Comparison of ENCODE assay signal across 9 mouse cellular contexts in genomic region chr14:55014591-55014990, GRCm38 (mm10). TPM values are rescaled to one million over a fixed set of nuclear protein-coding genes. Genes with fewer than 3 reads are reported as not detected.
DNase-seq lines count a peak whose midpoint lies in the region; ATAC-seq lines count a peak whose summit lies in the region.
"Had no signal": no experiment of that assay in that cellular context is flagged by ENCODE, and none has a peak within 500 bp of the region (broad histone marks: within the 10 kb centered on the region; RNA-seq: fewer than 3 reads in every experiment).

No protein-coding gene starts in this region.

- no peaks in the 10 kb centered on the region for H3K9me3 ChIP-seq in liver, embryonic 11.5 days (ENCODE audit: control insufficient read depth, low read length)

- peak; percentile 37 to 42 for ATAC-seq in hematopoietic stem cell, adult 5-6 weeks (replicated peaks in 1 of 2; ENCODE audit: insufficient read depth in 1 of 2, low FRiP score in 2 of 2, low TSS enrichment in 1 of 2, low read depth in 1 of 2, poor library complexity in 2 of 2, severe bottlenecking in 2 of 2)
- ATAC-seq in liver, embryonic 11.5 days (replicated peaks; ENCODE audit: low FRiP score), result peak; percentile 44

- intact Hi-C loops in left cerebral cortex, postnatal 36 days (cut with DNase I), result loop anchor here (5.0 to 10.0 kb wide), 2 partner anchors 172 to 300 kb away; partner anchors contain the start of gene Cebpe

- H3K4me3 ChIP-seq in liver, embryonic 11.5 days (ENCODE audit: low read depth, low read length), result peak overlapping the region; percentile 76

- DNase-seq in left cerebral cortex, adult 18-20 months (ENCODE audit: low spot score in 2 of 2), result peak; percentile 72 to 76
- DNase-seq in left cerebral cortex, postnatal 36 days (ENCODE audit: low spot score in 2 of 2), result no peak
- peak; percentile 54 for DNase-seq in c-Kit-positive CD71-positive TER-119-negative erythroid progenitor cells, embryonic 14.5 days (ENCODE audit: low read depth)
- no peak for DNase-seq in liver, embryonic 11.5 days (ENCODE audit: low spot score)
- peak; percentile 51 to 57 for DNase-seq in right cerebral cortex, postnatal 36 days (ENCODE audit: low spot score in 2 of 2)
- DNase-seq in urinary bladder, adult 18-20 months (ENCODE audit: low spot score in 2 of 2), result no peak
- DNase-seq in embryo, embryonic 9.5 days (ENCODE audit: extremely low spot score), result no peak

- H3K27ac ChIP-seq in liver, embryonic 11.5 days (ENCODE audit: low read depth, low read length), result peak overlapping the region; percentile 38; the same call in 1 of the 2 replicates

- H3K27me3 ChIP-seq in liver, embryonic 11.5 days (replicated peaks; ENCODE audit: control insufficient read depth, insufficient read depth, low read length), result no peaks in the 10 kb centered on the region

- 0 out of 2 replicates have a peak, but pooled peaks cover 3% of the 10 kb centered on the region for H3K4me1 ChIP-seq in liver, embryonic 11.5 days (replicated peaks; ENCODE audit: control insufficient read depth, insufficient read depth, low read length)

- whole genome bisulfite sequencing in liver, embryonic 11.5 days, result under 1% methylated on average over 27 of the region's 27 CpGs

- peak overlapping the region; percentile 78 for H3K4me2 ChIP-seq in liver, embryonic 11.5 days

- H3K9ac ChIP-seq in liver, embryonic 11.5 days (ENCODE audit: low read depth, low read length), result peak overlapping the region; percentile 75

- H3K36me3 ChIP-seq in liver, embryonic 11.5 days (ENCODE audit: control insufficient read depth, insufficient read depth, low read length), result peaks cover 2% of the 10 kb centered on the region; the same call in 1 of the 2 replicates

RNA-seq across cellular contexts. Expression of gene Ngdn, which starts 0.7 kb away (rescaled TPM):
- 10 to 100 TPM; 30.6 to 32.0 TPM for total RNA-seq in left cerebral cortex, adult 18-20 months (2021)
- 10 to 100 TPM; 23.5 to 30.8 TPM for total RNA-seq in left cerebral cortex, postnatal 36 days (2021)
- 58.0 and 66.5 TPM in 2 replicates for total RNA-seq in hematopoietic stem cell, adult 5-6 weeks (2017)
- polyA plus RNA-seq in liver, embryonic 11.5 days (2014; fragmentation: Nextera tagmentation; extraction: Ambion mirVana), result 87.0 and 95.6 TPM in 2 replicates

RNA-seq across cellular contexts. Expression of gene Myh7, which starts 20.2 kb away (rescaled TPM):
- total RNA-seq in left cerebral cortex, adult 18-20 months (2021), result 10 to 100 TPM; 16.0 to 18.2 TPM
- total RNA-seq in left cerebral cortex, postnatal 36 days (2021), result 10 to 100 TPM; 20.1 to 22.2 TPM
- not detected in 2 replicates for total RNA-seq in hematopoietic stem cell, adult 5-6 weeks (2017)
- 2.7 and 9.7 TPM in 2 replicates for polyA plus RNA-seq in liver, embryonic 11.5 days (2014; fragmentation: Nextera tagmentation; extraction: Ambion mirVana)

RNA-seq across cellular contexts. Expression of gene Gm17428, which starts 37.9 kb away (rescaled TPM):
- not detected for total RNA-seq in left cerebral cortex, adult 18-20 months (2021)
- total RNA-seq in left cerebral cortex, postnatal 36 days (2021), result not detected
- total RNA-seq in hematopoietic stem cell, adult 5-6 weeks (2017), result not detected in 2 replicates
- not detected in 2 replicates for polyA plus RNA-seq in liver, embryonic 11.5 days (2014; fragmentation: Nextera tagmentation; extraction: Ambion mirVana)
- total RNA-seq: gastrocnemius, adult 8-10 months had no signal

RNA-seq across cellular contexts. Expression of gene Myh6, which starts 47.9 kb away (rescaled TPM):
- 1 to 10 TPM; 3.8 to 5.0 TPM for total RNA-seq in left cerebral cortex, adult 18-20 months (2021)
- 1 to 10 TPM; 4.2 to 5.2 TPM for total RNA-seq in left cerebral cortex, postnatal 36 days (2021)
- not detected in 2 replicates for total RNA-seq in hematopoietic stem cell, adult 5-6 weeks (2017)
- 14.5 and 43.0 TPM in 2 replicates for polyA plus RNA-seq in liver, embryonic 11.5 days (2014; fragmentation: Nextera tagmentation; extraction: Ambion mirVana)

Comparison
In these comparisons a context has a peak if more than half of its experiments do, and no peak if none do; other contexts are left out.
1. DNase-seq: peak in left cerebral cortex, adult 18-20 months (2 of 2), c-Kit-positive CD71-positive TER-119-negative erythroid progenitor cells, embryonic 14.5 days (single experiment) and right cerebral cortex, postnatal 36 days (2 of 2); none in left cerebral cortex, postnatal 36 days (0 of 2), liver, embryonic 11.5 days (single experiment), urinary bladder, adult 18-20 months (0 of 2) and embryo, embryonic 9.5 days (single experiment).
2. RNA of gene Myh7, which starts 20.2 kb away (total RNA-seq): 20.1 to 22.2 TPM in left cerebral cortex, postnatal 36 days and 16.0 to 18.2 TPM in left cerebral cortex, adult 18-20 months; not detected in hematopoietic stem cell, adult 5-6 weeks; every median in the first group is over 10 times any median in the second.